Mouse (Mus musculus): ENCODE data around the gene Eef1a1.

The Eef1a1 gene

GRCm38 (mm10) chr9:78428870-78429432 lies 60.0 kb downstream of the Eef1a1 start:
- intact Hi-C loops (cut with DNase I), result no loop called here

Small RNAs within 50 kb of the gene (microRNA-seq; reads per million reads assigned to microRNA genes)
- gene Gm26377, result 0 reads per million in 2 experiments
